Mouse (Mus musculus): Measurements from ENCODE around the gene Abcb5. TPM values are rescaled to one million over a fixed set of nuclear protein-coding genes. Genes with fewer than 3 reads are reported as not detected.

Gene Abcb5
- not detected in 2 replicates for polyA plus RNA-seq (2012; rRNA removed; ENCODE audit: low replicate concordance)

DNA sequence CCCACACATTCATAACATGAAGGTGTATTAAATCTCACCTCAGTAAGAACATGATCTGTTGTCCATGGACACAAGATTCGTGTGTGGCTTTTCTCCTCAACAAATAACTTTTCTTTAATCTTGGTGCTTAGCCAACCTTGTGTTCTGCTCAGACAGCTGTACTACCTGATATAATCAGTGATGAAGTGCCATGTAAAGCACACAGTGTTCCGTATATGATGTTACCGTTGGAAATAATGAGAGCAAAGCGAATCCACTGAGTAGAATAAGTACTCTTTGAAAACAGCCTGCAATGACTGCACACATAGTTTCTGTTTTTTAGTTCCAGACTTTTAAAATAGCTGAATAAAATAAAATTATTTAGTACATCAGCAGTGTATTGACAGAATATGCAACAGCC is at the start of gene Abcb5:
TSS of gene Abcb5 (minus strand) at position 101 of the 400 bp plus-strand sequence.

DNA sequence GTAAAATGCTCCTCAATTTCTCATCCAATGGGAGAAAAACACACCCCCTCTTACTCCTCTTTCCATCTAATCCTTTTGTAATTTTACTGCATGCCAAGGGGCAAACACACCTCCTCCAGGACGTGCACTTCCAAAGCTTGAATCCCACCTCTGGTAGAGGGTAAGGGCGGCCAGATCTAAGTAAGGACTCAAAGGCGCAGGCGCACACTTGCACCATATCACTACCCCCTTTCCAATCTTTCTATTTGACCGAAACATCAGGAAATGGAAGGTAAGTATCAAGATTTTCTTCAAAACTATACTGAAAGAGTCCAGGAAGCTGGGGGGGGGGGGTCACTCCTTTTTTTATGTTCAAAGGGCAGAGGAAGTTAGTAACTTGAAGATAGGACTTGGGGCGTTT is 120.0 kb downstream of the Abcb5 start, which contains the start of gene Sp8:
TSS of gene Sp8 (plus strand) at position 109 of the 400 bp plus-strand sequence.

Other genes with a start within 250 kb of the Abcb5 start
- gene Sp8, start 120.1 kb downstream of the Abcb5 start, polyA plus RNA-seq (2012; rRNA removed; ENCODE audit: low replicate concordance): not detected in 2 replicates